Mouse (Mus musculus): ENCODE results near the gene Spg7. TPM values are rescaled to one million over a fixed set of nuclear protein-coding genes. Genes with fewer than 3 reads are reported as not detected.
"Not testable (repeated sequence)": the region's sequence is repeated elsewhere in the genome, so short reads cannot be mapped to it uniquely, and the experiment has no call there.

The Spg7 gene
- polyA plus RNA-seq, 1 experiment from 2014 or later: 45.8 TPM

DNA sequence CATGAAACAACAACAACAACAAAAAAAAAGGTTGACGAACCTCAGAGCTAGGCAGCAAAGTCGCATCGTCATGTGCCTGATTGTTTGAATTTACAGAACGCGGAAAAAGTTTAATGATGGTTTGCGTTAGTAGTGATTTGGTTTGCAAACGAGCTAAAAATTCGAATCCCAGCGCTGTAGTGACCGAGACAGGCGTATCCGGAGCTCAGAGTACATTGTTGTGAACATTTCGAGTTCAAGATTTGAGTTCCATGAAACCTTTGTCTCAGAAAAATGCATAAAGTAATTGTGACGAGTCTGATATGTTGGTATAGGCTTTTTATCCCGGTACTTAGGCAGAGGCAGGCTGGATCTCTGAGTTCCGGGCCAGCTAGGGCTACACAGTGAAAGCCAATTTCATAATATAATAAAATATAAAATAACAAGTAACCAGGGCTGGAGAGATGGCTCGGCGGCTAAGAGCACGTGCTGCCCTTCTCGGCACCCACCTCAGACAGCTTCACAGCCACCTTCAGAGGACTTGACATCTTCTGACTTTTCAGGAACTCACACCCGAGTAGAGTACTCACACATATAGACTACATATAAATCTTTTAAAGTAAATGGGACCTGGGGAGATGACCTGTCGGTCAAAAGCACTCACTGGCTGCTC lies 19.6 kb upstream of the Spg7 start:
- Histone ChIP-seq H3K4me2 (replicated peaks; ENCODE audit: low read depth, low read length) (peak overlapping the region; percentile 70), H3K36me3 (ENCODE audit: control insufficient read depth, insufficient read depth, low read length) (no peaks in the 10 kb centered on the region), H3K9ac (ENCODE audit: low read depth, low read length) (peak overlapping the region; percentile 86), H3K4me1 (replicated peaks; ENCODE audit: control insufficient read depth, insufficient read depth, low read length) (peaks cover 5% of the 10 kb centered on the region; the same call in 1 of the 2 replicates), H3K9me3 (ENCODE audit: control insufficient read depth, low read length) (no peaks in the 10 kb centered on the region), H3K4me3 (ENCODE audit: low read depth, low read length) (peak overlapping the region; percentile 100), H3K27ac (ENCODE audit: low read depth, low read length) (peak overlapping the region; percentile 91), H3K27me3 (ENCODE audit: control insufficient read depth, insufficient read depth, low read length) (no peaks in the 10 kb centered on the region)
- DNase-seq (ENCODE audit: low spot score) (no peak), ATAC-seq (ENCODE audit: low FRiP score) (no peak)
- 26% methylated on average over 22 of the region's 22 CpGs for WGBS

DNA sequence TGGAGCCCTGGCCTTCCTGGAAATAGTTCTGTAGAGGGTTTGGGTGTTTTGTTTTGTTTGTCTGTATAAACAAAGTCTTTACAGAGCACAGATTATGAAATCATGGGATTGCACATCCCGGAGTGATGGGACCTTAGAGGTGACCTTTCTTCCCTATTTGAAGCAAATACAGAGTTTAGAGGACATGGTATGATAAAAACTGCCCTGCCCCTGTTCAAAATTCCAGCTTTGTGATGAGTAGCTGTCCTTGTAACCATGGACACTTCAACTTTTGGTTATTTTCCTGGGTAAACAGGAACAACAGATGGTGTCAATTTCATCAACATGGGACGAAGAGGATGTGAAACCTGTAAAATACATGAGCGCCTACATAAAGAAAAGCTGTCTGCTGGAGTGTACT lies 18.8 kb upstream of the Spg7 start:
- H3K36me3 ChIP-seq (ENCODE audit: control insufficient read depth, insufficient read depth, low read length): no peaks in the 10 kb centered on the region
- peaks cover 5% of the 10 kb centered on the region; the same call in 1 of the 2 replicates for H3K4me1 ChIP-seq (replicated peaks; ENCODE audit: control insufficient read depth, insufficient read depth, low read length)
- no peaks in the 10 kb centered on the region for H3K9me3 ChIP-seq (ENCODE audit: control insufficient read depth, low read length)
- no peak for DNase-seq (ENCODE audit: low spot score)
- WGBS: 83% methylated on average over 3 of the region's 3 CpGs
- no peak overlapping the region for H3K9ac ChIP-seq (ENCODE audit: low read depth, low read length)
- H3K27me3 ChIP-seq (ENCODE audit: control insufficient read depth, insufficient read depth, low read length): no peaks in the 10 kb centered on the region
- no peak overlapping the region for H3K4me3 ChIP-seq (ENCODE audit: low read depth, low read length)
- no peak for ATAC-seq (ENCODE audit: low FRiP score)
- H3K4me2 ChIP-seq (replicated peaks; ENCODE audit: low read depth, low read length): no peak overlapping the region
- no peak overlapping the region for H3K27ac ChIP-seq (ENCODE audit: low read depth, low read length)

DNA sequence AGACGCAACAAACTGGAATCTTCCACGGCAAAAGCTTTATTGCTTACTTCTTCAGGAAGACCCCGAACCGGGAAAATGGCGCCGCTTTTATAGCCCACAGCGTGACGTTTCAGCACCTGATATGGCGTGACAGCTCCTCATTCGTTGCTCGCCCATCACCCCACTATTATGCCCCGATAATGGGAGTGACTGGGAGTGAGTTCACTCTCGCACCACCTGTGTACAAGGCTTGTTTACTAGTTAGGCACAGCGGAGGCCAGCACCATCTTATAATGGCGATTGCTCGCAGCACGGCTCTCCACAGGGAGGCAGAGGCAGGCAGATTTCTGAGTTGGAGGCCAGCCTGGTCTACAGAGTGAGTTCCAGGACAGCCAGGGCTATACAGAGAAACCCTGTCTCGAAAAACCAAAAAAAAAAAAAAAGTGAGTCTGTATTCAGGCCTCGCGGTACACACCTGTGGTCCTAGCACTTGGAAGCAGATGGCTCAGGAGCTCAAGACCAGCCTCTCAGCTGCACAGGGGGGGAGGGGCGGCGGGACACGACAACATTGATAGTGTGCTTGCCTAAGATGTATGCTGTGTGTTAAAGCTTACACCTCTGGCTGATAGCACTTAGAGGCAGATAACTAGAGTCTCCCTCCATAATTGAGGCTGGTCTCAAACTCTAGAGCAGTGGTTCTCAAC lies 17.9 kb upstream of the Spg7 start:
- not testable (repeated sequence) for ATAC-seq (ENCODE audit: low FRiP score); H3K27ac ChIP-seq (ENCODE audit: low read depth, low read length); H3K4me1 ChIP-seq (replicated peaks; ENCODE audit: control insufficient read depth, insufficient read depth, low read length); H3K9ac ChIP-seq (ENCODE audit: low read depth, low read length); H3K9me3 ChIP-seq (ENCODE audit: control insufficient read depth, low read length); H3K36me3 ChIP-seq (ENCODE audit: control insufficient read depth, insufficient read depth, low read length); H3K27me3 ChIP-seq (ENCODE audit: control insufficient read depth, insufficient read depth, low read length); H3K4me2 ChIP-seq (replicated peaks; ENCODE audit: low read depth, low read length); H3K4me3 ChIP-seq (ENCODE audit: low read depth, low read length); DNase-seq (ENCODE audit: low spot score)
- 93% methylated on average over 23 of the region's 23 CpGs for WGBS

DNA sequence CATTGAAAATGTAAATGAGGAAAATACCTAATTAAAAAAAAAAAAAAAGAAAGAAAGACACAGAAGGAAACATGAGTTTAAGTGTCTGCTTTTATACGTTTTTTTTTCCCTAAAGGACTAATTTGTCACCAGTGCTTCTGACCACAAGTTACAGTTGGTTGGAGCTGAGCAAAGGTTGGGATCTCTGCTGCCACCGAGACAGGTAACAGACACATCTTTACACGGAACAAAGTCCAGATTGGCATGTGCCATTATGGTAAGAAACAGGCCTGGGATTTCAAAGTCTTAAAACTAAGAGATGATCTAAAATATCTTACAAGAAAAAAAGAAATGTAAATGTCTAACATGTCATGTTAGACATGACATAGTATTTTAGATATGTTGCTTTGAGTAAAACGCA lies 16.0 kb upstream of the Spg7 start:
- Histone ChIP-seq H3K4me1 (replicated peaks; ENCODE audit: control insufficient read depth, insufficient read depth, low read length) (no peaks in the 10 kb centered on the region), H3K9me3 (ENCODE audit: control insufficient read depth, low read length) (no peaks in the 10 kb centered on the region), H3K27me3 (ENCODE audit: control insufficient read depth, insufficient read depth, low read length) (no peaks in the 10 kb centered on the region), H3K27ac (ENCODE audit: low read depth, low read length) (no peak overlapping the region), H3K4me2 (replicated peaks; ENCODE audit: low read depth, low read length) (no peak overlapping the region), H3K4me3 (ENCODE audit: low read depth, low read length) (no peak overlapping the region), H3K36me3 (ENCODE audit: control insufficient read depth, insufficient read depth, low read length) (no peaks in the 10 kb centered on the region), H3K9ac (ENCODE audit: low read depth, low read length) (no peak overlapping the region)
- ATAC-seq (ENCODE audit: low FRiP score): no peak
- DNase-seq (ENCODE audit: low spot score): no peak
- 79% methylated on average over 4 of the region's 4 CpGs for WGBS

DNA sequence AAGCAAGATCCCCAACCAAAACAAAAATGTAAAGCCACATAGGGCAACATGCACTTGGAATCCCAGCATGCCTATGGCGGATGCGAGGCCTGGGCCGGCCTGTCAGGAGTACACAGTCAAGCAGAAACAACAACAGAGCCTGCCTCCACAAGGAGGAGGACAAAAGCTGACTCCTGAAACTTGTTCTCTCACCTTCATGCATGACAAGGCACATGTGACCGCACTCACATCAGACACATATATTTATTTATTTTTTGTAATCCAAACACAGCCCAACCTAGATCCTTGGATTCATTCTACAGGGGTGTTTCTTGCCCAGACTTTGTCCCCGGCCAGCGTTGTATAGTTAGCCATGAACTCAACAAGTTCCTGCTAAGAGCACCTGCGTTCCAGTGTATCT lies 14.9 kb upstream of the Spg7 start:
- 89% methylated on average over 7 of the region's 7 CpGs for WGBS
- H3K4me3 ChIP-seq (ENCODE audit: low read depth, low read length): no peak overlapping the region
- DNase-seq (ENCODE audit: low spot score) (no peak), ATAC-seq (ENCODE audit: low FRiP score) (no peak)
- H3K9ac ChIP-seq (ENCODE audit: low read depth, low read length): no peak overlapping the region
- no peaks in the 10 kb centered on the region for H3K27me3 ChIP-seq (ENCODE audit: control insufficient read depth, insufficient read depth, low read length)
- H3K4me1 ChIP-seq (replicated peaks; ENCODE audit: control insufficient read depth, insufficient read depth, low read length): no peaks in the 10 kb centered on the region
- H3K36me3 ChIP-seq (ENCODE audit: control insufficient read depth, insufficient read depth, low read length): no peaks in the 10 kb centered on the region
- H3K27ac ChIP-seq (ENCODE audit: low read depth, low read length): no peak overlapping the region
- no peak overlapping the region for H3K4me2 ChIP-seq (replicated peaks; ENCODE audit: low read depth, low read length)
- H3K9me3 ChIP-seq (ENCODE audit: control insufficient read depth, low read length): no peaks in the 10 kb centered on the region

DNA sequence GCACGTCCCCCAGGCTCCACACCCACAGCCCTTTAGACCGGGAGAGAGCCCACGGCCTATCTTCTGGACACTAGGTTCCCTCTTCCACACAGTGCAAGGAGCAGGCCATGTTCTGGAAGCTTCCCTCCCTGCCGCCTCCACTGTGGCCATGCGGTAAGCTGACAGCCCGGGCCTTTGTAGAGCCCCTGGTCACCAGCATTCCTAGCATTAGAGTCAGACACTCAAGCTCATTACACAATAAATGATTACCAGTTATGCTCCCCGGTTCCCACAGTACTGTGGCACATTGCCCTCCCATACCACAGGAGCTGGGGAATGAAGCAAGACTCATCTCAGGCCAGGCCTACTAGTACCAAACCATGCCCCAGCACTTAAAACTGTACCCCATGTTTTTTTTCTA lies 14.3 kb upstream of the Spg7 start:
- WGBS: 85% methylated on average over 7 of the region's 7 CpGs
- Histone ChIP-seq H3K27me3 (ENCODE audit: control insufficient read depth, insufficient read depth, low read length) (no peaks in the 10 kb centered on the region), H3K9ac (ENCODE audit: low read depth, low read length) (no peak overlapping the region), H3K9me3 (ENCODE audit: control insufficient read depth, low read length) (no peaks in the 10 kb centered on the region), H3K36me3 (ENCODE audit: control insufficient read depth, insufficient read depth, low read length) (no peaks in the 10 kb centered on the region), H3K27ac (ENCODE audit: low read depth, low read length) (no peak overlapping the region), H3K4me1 (replicated peaks; ENCODE audit: control insufficient read depth, insufficient read depth, low read length) (no peaks in the 10 kb centered on the region), H3K4me3 (ENCODE audit: low read depth, low read length) (no peak overlapping the region), H3K4me2 (replicated peaks; ENCODE audit: low read depth, low read length) (no peak overlapping the region)
- DNase-seq (ENCODE audit: low spot score) (no peak), ATAC-seq (ENCODE audit: low FRiP score) (no peak)

DNA sequence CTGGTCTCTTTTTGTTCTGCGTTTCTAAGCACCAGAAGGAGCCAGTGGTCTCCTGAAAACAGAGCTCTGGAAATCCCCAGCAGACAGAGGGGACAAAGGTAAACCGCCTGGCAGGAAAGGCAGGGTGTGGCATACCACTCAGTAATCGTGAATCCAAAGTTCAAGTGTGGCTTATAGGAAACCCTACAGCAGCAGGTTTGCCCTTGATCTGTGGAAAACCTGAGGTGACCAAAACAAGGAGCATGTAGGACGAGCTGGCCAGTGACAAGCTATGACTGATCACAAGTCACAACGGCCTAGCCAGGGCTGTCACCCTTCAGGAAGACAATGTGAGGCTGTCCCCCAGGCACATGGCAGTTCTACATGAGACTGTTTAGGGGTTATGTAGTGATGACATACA lies 11.3 kb upstream of the Spg7 start:
- 75% methylated on average over 5 of the region's 5 CpGs for WGBS
- no peak overlapping the region for H3K4me3 ChIP-seq (ENCODE audit: low read depth, low read length)
- no peaks in the 10 kb centered on the region for H3K27me3 ChIP-seq (ENCODE audit: control insufficient read depth, insufficient read depth, low read length)
- H3K4me1 ChIP-seq (replicated peaks; ENCODE audit: control insufficient read depth, insufficient read depth, low read length): no peaks in the 10 kb centered on the region
- H3K36me3 ChIP-seq (ENCODE audit: control insufficient read depth, insufficient read depth, low read length): no peaks in the 10 kb centered on the region
- H3K4me2 ChIP-seq (replicated peaks; ENCODE audit: low read depth, low read length): no peak overlapping the region
- no peaks in the 10 kb centered on the region for H3K9me3 ChIP-seq (ENCODE audit: control insufficient read depth, low read length)
- ATAC-seq (ENCODE audit: low FRiP score) (no peak), DNase-seq (ENCODE audit: low spot score) (no peak)
- H3K27ac ChIP-seq (ENCODE audit: low read depth, low read length): no peak overlapping the region
- H3K9ac ChIP-seq (ENCODE audit: low read depth, low read length): no peak overlapping the region

DNA sequence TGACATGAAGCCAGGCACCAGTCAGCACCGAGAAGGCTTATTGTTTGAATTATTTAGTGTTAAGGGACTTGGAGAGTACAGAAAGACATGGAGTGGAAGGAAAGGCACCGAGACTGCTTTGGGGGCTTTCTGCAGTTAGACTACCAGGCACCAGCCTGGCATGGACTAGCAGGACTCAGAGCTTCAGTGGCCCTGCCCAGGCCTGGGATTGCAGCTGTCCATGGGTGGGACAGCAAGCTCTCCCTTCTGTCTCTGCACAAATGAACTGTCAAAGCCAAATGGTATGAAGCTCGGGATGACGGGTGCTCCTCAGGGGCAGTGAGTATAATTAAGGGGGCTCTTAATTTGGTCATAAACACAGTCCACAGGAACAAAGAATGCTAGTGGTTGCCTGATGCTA lies 1.3 kb downstream of the Spg7 start:
- H3K4me1 ChIP-seq (replicated peaks; ENCODE audit: control insufficient read depth, insufficient read depth, low read length): peaks cover 2% of the 10 kb centered on the region; the same call in 1 of the 2 replicates
- H3K27me3 ChIP-seq (ENCODE audit: control insufficient read depth, insufficient read depth, low read length): no peaks in the 10 kb centered on the region
- no peaks in the 10 kb centered on the region for H3K9me3 ChIP-seq (ENCODE audit: control insufficient read depth, low read length)
- 0 out of 2 replicates have a peak overlapping the region, but pooled peaks have one; percentile 73 for H3K4me2 ChIP-seq (replicated peaks; ENCODE audit: low read depth, low read length)
- H3K36me3 ChIP-seq (ENCODE audit: control insufficient read depth, insufficient read depth, low read length): no peaks in the 10 kb centered on the region
- H3K9ac ChIP-seq (ENCODE audit: low read depth, low read length): no peak overlapping the region
- DNase-seq (ENCODE audit: low spot score) (no peak), ATAC-seq (ENCODE audit: low FRiP score) (no peak)
- H3K27ac ChIP-seq (ENCODE audit: low read depth, low read length): no peak overlapping the region
- H3K4me3 ChIP-seq (ENCODE audit: low read depth, low read length): no peak overlapping the region
- 93% methylated on average over 4 of the region's 4 CpGs for WGBS

DNA sequence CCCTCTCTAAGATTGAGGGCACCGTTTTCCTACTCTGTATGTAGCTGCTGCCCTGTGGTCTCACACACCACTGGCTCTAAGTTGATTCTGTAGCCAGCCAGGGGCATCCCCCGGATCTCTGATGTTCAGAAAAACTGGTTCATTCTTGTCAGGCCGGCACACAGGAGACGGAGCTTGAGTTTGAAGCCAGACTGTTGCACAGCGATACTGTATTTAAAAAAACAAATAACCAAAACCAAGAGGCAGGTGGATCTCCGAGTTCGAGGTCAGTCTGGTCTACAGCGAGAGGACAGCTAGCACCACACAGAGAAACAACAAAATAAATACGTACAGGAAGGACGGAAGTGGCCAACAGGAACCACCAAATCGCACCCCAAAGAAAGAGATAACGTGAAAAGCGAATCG lies 2.1 kb downstream of the Spg7 start:
- Histone ChIP-seq H3K9me3 (ENCODE audit: control insufficient read depth, low read length) (no peaks in the 10 kb centered on the region), H3K9ac (ENCODE audit: low read depth, low read length) (peak overlapping the region; percentile 90), H3K4me1 (replicated peaks; ENCODE audit: control insufficient read depth, insufficient read depth, low read length) (peaks cover 2% of the 10 kb centered on the region; the same call in 1 of the 2 replicates), H3K27me3 (ENCODE audit: control insufficient read depth, insufficient read depth, low read length) (no peaks in the 10 kb centered on the region), H3K27ac (ENCODE audit: low read depth, low read length) (peak overlapping the region; percentile 86), H3K36me3 (ENCODE audit: control insufficient read depth, insufficient read depth, low read length) (no peaks in the 10 kb centered on the region), H3K4me2 (replicated peaks; ENCODE audit: low read depth, low read length) (peak overlapping the region; percentile 73), H3K4me3 (ENCODE audit: low read depth, low read length) (peak overlapping the region; percentile 96)
- 5% methylated on average over 14 of the region's 14 CpGs for WGBS
- no peak for DNase-seq (ENCODE audit: low spot score)
- ATAC-seq (ENCODE audit: low FRiP score): peak; percentile 50
